Mouse (Mus musculus): ENCODE data around the gene Lyrm9. TPM values are rescaled to one million over a fixed set of nuclear protein-coding genes. Genes with fewer than 3 reads are reported as not detected.

Gene Lyrm9
- polyA plus RNA-seq, 1 experiment from 2014 or later, result 13.9 TPM

GRCm38 (mm10) chr11:78796072-78796729, 30.2 kb upstream of the Lyrm9 start:
- Histone ChIP-seq H3K9me3 (replicated peaks) (no peaks in the 10 kb centered on the region), H3K4me3 (no peak overlapping the region), H3K4me1 (peaks cover 9% of the 10 kb centered on the region; the same call in 1 of the 2 replicates), H3K36me3 (no peaks in the 10 kb centered on the region), H3K27ac (no peak overlapping the region), H3K27me3 (ENCODE audit: low read depth, poor library complexity, severe bottlenecking) (no peaks in the 10 kb centered on the region)
- no peak for DNase-seq (ENCODE audit: low spot score)
- 83% methylated on average over 10 of the region's 10 CpGs for WGBS

- Histone ChIP-seq H3K36me3 (no peaks in the 10 kb centered on the region), H3K27me3 (ENCODE audit: low read depth, poor library complexity, severe bottlenecking) (0 out of 2 replicates have a peak, but pooled peaks cover 4% of the 10 kb centered on the region), H3K27ac (no peak overlapping the region), H3K4me1 (peaks cover 2% of the 10 kb centered on the region; the same call in 1 of the 2 replicates), H3K9me3 (replicated peaks) (no peaks in the 10 kb centered on the region), H3K4me3 (no peak overlapping the region)
- DNase-seq (ENCODE audit: low spot score), result no peak
- 87% methylated on average over 4 of the region's 4 CpGs for WGBS
Observed at GRCm38 (mm10) chr11:78801094-78801493, 25.3 kb upstream of the Lyrm9 start.

GRCm38 (mm10) chr11:78803587-78804316, 22.6 kb upstream of the Lyrm9 start:
- Histone ChIP-seq H3K36me3 (no peaks in the 10 kb centered on the region), H3K27me3 (ENCODE audit: low read depth, poor library complexity, severe bottlenecking) (0 out of 2 replicates have a peak, but pooled peaks cover 4% of the 10 kb centered on the region), H3K4me1 (0 out of 2 replicates have a peak, but pooled peaks cover 2% of the 10 kb centered on the region), H3K9me3 (replicated peaks) (no peaks in the 10 kb centered on the region), H3K27ac (no peak overlapping the region), H3K4me3 (no peak overlapping the region)
- WGBS, result 72% methylated on average over 14 of the region's 14 CpGs
- DNase-seq (ENCODE audit: low spot score), result no peak

GRCm38 (mm10) chr11:78804551-78804950, 21.8 kb upstream of the Lyrm9 start:
- Histone ChIP-seq H3K4me1 (0 out of 2 replicates have a peak, but pooled peaks cover 2% of the 10 kb centered on the region), H3K27me3 (ENCODE audit: low read depth, poor library complexity, severe bottlenecking) (0 out of 2 replicates have a peak, but pooled peaks cover 4% of the 10 kb centered on the region), H3K27ac (no peak overlapping the region), H3K4me3 (no peak overlapping the region), H3K36me3 (no peaks in the 10 kb centered on the region), H3K9me3 (replicated peaks) (no peaks in the 10 kb centered on the region)
- 89% methylated on average over 6 of the region's 6 CpGs for WGBS
- DNase-seq (ENCODE audit: low spot score), result no peak

GRCm38 (mm10) chr11:78805198-78805597, 21.2 kb upstream of the Lyrm9 start:
- 74% methylated on average over 6 of the region's 6 CpGs for WGBS
- no peaks in the 10 kb centered on the region for H3K9me3 ChIP-seq (replicated peaks)
- H3K27ac ChIP-seq, result no peak overlapping the region
- DNase-seq (ENCODE audit: low spot score), result no peak
- no peak overlapping the region for H3K4me3 ChIP-seq
- no peaks in the 10 kb centered on the region for H3K36me3 ChIP-seq
- 0 out of 2 replicates have a peak, but pooled peaks cover 4% of the 10 kb centered on the region for H3K27me3 ChIP-seq (ENCODE audit: low read depth, poor library complexity, severe bottlenecking)
- H3K4me1 ChIP-seq, result 0 out of 2 replicates have a peak, but pooled peaks cover 6% of the 10 kb centered on the region

- H3K4me1 ChIP-seq, result 0 out of 2 replicates have a peak, but pooled peaks cover 6% of the 10 kb centered on the region
- H3K27ac ChIP-seq, result no peak overlapping the region
- no peak for DNase-seq (ENCODE audit: low spot score)
- H3K9me3 ChIP-seq (replicated peaks), result no peaks in the 10 kb centered on the region
- no peaks in the 10 kb centered on the region for H3K36me3 ChIP-seq
- WGBS, result 46% methylated on average over 9 of the region's 9 CpGs
- H3K27me3 ChIP-seq (ENCODE audit: low read depth, poor library complexity, severe bottlenecking), result 0 out of 2 replicates have a peak, but pooled peaks cover 4% of the 10 kb centered on the region
- H3K4me3 ChIP-seq, result no peak overlapping the region
Observed at GRCm38 (mm10) chr11:78805691-78806137, 20.7 kb upstream of the Lyrm9 start.

- no peaks in the 10 kb centered on the region for H3K9me3 ChIP-seq (replicated peaks)
- WGBS, result 66% methylated on average over 6 of the region's 6 CpGs
- no peak overlapping the region for H3K27ac ChIP-seq
- H3K27me3 ChIP-seq (ENCODE audit: low read depth, poor library complexity, severe bottlenecking), result 0 out of 2 replicates have a peak, but pooled peaks cover 4% of the 10 kb centered on the region
- no peak overlapping the region for H3K4me3 ChIP-seq
- no peaks in the 10 kb centered on the region for H3K36me3 ChIP-seq
- DNase-seq (ENCODE audit: low spot score), result no peak
- 0 out of 2 replicates have a peak, but pooled peaks cover 4% of the 10 kb centered on the region for H3K4me1 ChIP-seq
Observed at GRCm38 (mm10) chr11:78807341-78808108, 18.9 kb upstream of the Lyrm9 start.

- H3K9me3 ChIP-seq (replicated peaks), result no peaks in the 10 kb centered on the region
- peaks cover 4% of the 10 kb centered on the region; the same call in 1 of the 2 replicates for H3K4me1 ChIP-seq
- no peak for DNase-seq (ENCODE audit: low spot score)
- H3K27ac ChIP-seq, result no peak overlapping the region
- H3K27me3 ChIP-seq (ENCODE audit: low read depth, poor library complexity, severe bottlenecking), result no peaks in the 10 kb centered on the region
- H3K4me3 ChIP-seq, result no peak overlapping the region
- no peaks in the 10 kb centered on the region for H3K36me3 ChIP-seq
Observed at GRCm38 (mm10) chr11:78809398-78809797, 17.0 kb upstream of the Lyrm9 start.

- no peak for DNase-seq (ENCODE audit: low spot score)
- Histone ChIP-seq H3K27ac (no peak overlapping the region), H3K9me3 (replicated peaks) (no peaks in the 10 kb centered on the region), H3K4me3 (no peak overlapping the region), H3K4me1 (peaks cover 24% of the 10 kb centered on the region), H3K27me3 (ENCODE audit: low read depth, poor library complexity, severe bottlenecking) (peaks cover 14% of the 10 kb centered on the region; the same call in 1 of the 2 replicates), H3K36me3 (no peaks in the 10 kb centered on the region)
- 64% methylated on average over 7 of the region's 7 CpGs for WGBS
Observed at GRCm38 (mm10) chr11:78814461-78814941, 11.9 kb upstream of the Lyrm9 start.

- peaks cover 37% of the 10 kb centered on the region for H3K4me1 ChIP-seq
Observed at GRCm38 (mm10) chr11:78815986-78816792, 10.2 kb upstream of the Lyrm9 start.

GRCm38 (mm10) chr11:78817311-78818022, 8.9 kb upstream of the Lyrm9 start:
- WGBS, result 84% methylated on average over 11 of the region's 11 CpGs
- DNase-seq (ENCODE audit: low spot score), result no peak

More at GRCm38 (mm10) chr11:78815986-78816792, 10.2 kb upstream of the Lyrm9 start:
- Histone ChIP-seq H3K27me3 (ENCODE audit: low read depth, poor library complexity, severe bottlenecking) (peaks cover 14% of the 10 kb centered on the region; the same call in 1 of the 2 replicates), H3K4me3 (no peak overlapping the region), H3K36me3 (no peaks in the 10 kb centered on the region), H3K9me3 (replicated peaks) (no peaks in the 10 kb centered on the region), H3K27ac (no peak overlapping the region)
- DNase-seq (ENCODE audit: low spot score), result no peak
- WGBS, result 64% methylated on average over 14 of the region's 14 CpGs

More at GRCm38 (mm10) chr11:78817311-78818022, 8.9 kb upstream of the Lyrm9 start:
- H3K9me3 ChIP-seq (replicated peaks), result no peaks in the 10 kb centered on the region
- no peak overlapping the region for H3K27ac ChIP-seq
- H3K36me3 ChIP-seq, result no peaks in the 10 kb centered on the region
- no peak overlapping the region for H3K4me3 ChIP-seq
- H3K4me1 ChIP-seq, result peaks cover 41% of the 10 kb centered on the region
- H3K27me3 ChIP-seq (ENCODE audit: low read depth, poor library complexity, severe bottlenecking), result peaks cover 14% of the 10 kb centered on the region
